In the genomic region with DNA sequence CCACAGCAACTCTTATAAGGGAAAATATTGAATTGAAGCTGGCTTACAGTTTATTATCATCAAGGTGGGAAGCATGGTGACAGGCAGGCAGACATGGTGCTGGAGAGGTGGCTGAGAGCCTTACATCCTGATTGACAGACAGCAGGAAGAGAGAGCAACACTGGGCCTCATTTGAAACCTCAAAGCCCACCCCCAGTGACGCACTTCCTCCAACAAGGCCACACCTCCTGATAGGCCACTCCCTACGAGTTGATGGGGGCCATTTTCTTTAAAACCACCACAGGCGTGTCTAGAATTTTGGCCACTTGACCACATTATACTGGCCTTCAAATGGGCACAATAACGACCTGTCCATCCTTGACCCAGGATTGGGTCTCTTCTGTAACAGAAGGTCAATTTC, we compare ENCODE assay signal across 28 mouse cellular contexts. TPM values are rescaled to one million over a fixed set of nuclear protein-coding genes. Genes with fewer than 3 reads are reported as not detected.
"Had no signal": no experiment of that assay in that cellular context is flagged by ENCODE, and none has a peak within 500 bp of the region (broad histone marks: within the 10 kb centered on the region; RNA-seq: fewer than 3 reads in every experiment).

No protein-coding gene starts in this region.

- H3K27ac ChIP-seq: limb, embryonic 10.5 days; limb, embryonic 13.5 days; liver, embryonic 13.5 days; midbrain, embryonic 12.5 days; midbrain, embryonic 15.5 days; neural tube, embryonic 12.5 days; neural tube, embryonic 15.5 days; stomach, embryonic 15.5 days had no signal

- H3K4me3 ChIP-seq: limb, embryonic 10.5 days; limb, embryonic 13.5 days; liver, embryonic 13.5 days; midbrain, embryonic 12.5 days; midbrain, embryonic 15.5 days; neural tube, embryonic 12.5 days; neural tube, embryonic 15.5 days; stomach, embryonic 15.5 days had no signal

- H3K27me3 ChIP-seq: limb, embryonic 13.5 days; liver, embryonic 13.5 days; midbrain, embryonic 12.5 days; midbrain, embryonic 15.5 days; neural tube, embryonic 12.5 days; neural tube, embryonic 15.5 days; stomach, embryonic 15.5 days had no signal

- H3K9ac ChIP-seq: limb, embryonic 13.5 days; liver, embryonic 13.5 days; midbrain, embryonic 12.5 days; midbrain, embryonic 15.5 days; neural tube, embryonic 12.5 days; neural tube, embryonic 15.5 days; stomach, embryonic 15.5 days had no signal

- DNase-seq: kidney, adult 9 months; kidney, postnatal 14 days; kidney, postnatal 4 days; liver, embryonic 13.5 days; lung, adult 2 months; lung, postnatal 14 days; right cerebral cortex, adult 18-20 months; right cerebral cortex, postnatal 14 days; right cerebral cortex, postnatal 4 days; thymus, postnatal 36 days had no signal

- H3K9me3 ChIP-seq: limb, embryonic 10.5 days; limb, embryonic 13.5 days; liver, embryonic 13.5 days; midbrain, embryonic 12.5 days; midbrain, embryonic 15.5 days; neural tube, embryonic 12.5 days; neural tube, embryonic 15.5 days; stomach, embryonic 15.5 days had no signal

RNA-seq across cellular contexts. Expression of a gene that starts 11.5 kb away (rescaled TPM):
- total RNA-seq: layer of hippocampus, adult 18-20 months; layer of hippocampus, postnatal 14 days; left cerebral cortex, adult 8-10 months; left cerebral cortex, postnatal 14 days; liver, adult 2 months; megakaryocyte, adult 5-6 weeks had no signal
- polyA plus RNA-seq: kidney, embryonic 16.5 days; limb, embryonic 10.5 days; limb, embryonic 13.5 days; liver, adult 2 months; liver, embryonic 13.5 days; liver, embryonic 16.5 days; lung, adult 2 months; lung, embryonic 16.5 days; macrophage; midbrain, embryonic 12.5 days; stomach, embryonic 15.5 days; urinary bladder, adult 2 months had no signal

RNA-seq across cellular contexts. Expression of a gene that starts 14.5 kb away (rescaled TPM):
- total RNA-seq: liver, adult 2 months; megakaryocyte, adult 5-6 weeks had no signal
- polyA plus RNA-seq: kidney, embryonic 16.5 days; limb, embryonic 10.5 days; limb, embryonic 13.5 days; liver, adult 2 months; liver, embryonic 13.5 days; liver, embryonic 16.5 days; lung, embryonic 16.5 days; macrophage had no signal
